Mouse (Mus musculus) ES-E14 (cell line): ENCODE measurements around the gene Mrpl20.

Source experiments
- CHD2 ChIP-seq: IDR thresholded peaks from 2 replicates; pipeline ENCODE4 v1.6.1; 2014; ENCODE audit warnings: mild to moderate bottlenecking, low read depth, low read length, inconsistent platforms
- HCFC1 ChIP-seq: IDR thresholded peaks from 2 replicates; pipeline ENCODE4 v1.6.1; 2012; ENCODE audit warnings: low read length, inconsistent platforms, borderline replicate concordance; ENCODE audit not compliant: insufficient read depth
- MAFK ChIP-seq: IDR thresholded peaks from 2 replicates; pipeline ENCODE4 v1.6.1; 2014; ENCODE audit warnings: mild to moderate bottlenecking, low read depth, low read length, inconsistent platforms; ENCODE audit not compliant: insufficient read depth
- ZC3H11A ChIP-seq: IDR thresholded peaks from 2 replicates; pipeline ENCODE4 v1.6.1; 2012; ENCODE audit warnings: low read depth, mild to moderate bottlenecking, inconsistent platforms, low read length, borderline replicate concordance
- ZNF384 ChIP-seq: IDR thresholded peaks from 2 replicates; pipeline ENCODE4 v1.6.1; 2012; ENCODE audit warnings: low read depth, low read length, inconsistent platforms

DNA sequence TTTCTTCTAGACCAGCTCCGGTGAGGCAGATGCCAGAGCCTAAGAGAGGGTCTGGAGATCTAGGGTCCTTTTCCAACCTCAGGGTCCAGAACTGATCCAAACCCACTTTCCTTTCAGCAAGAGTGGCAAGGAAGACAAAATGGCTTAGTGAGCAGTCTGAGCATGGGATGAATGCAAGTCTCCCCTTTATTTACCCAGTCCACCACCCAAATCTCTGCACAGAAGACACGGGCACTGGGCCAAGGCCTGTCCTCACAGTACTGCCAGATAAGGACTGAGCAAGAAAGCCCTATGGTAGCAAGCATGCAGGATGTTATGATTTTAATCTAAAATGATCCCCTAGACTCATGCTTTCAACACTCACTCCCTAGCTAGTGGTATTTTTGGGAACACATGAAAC, 24.9 kb upstream of the Mrpl20 start:
- TF ChIP-seq ZC3H11A (no peak), MAFK (no peak), ZNF384 (no peak), CHD2 (no peak), HCFC1 (no peak)
